Mouse (Mus musculus) heart, embryonic 10.5 days (tissue): Measurements from ENCODE around the gene Uvssa. TPM values are rescaled to one million over a fixed set of nuclear protein-coding genes. Genes with fewer than 3 reads are reported as not detected.

Experiments used
- DNase-seq: peaks from one replicate; pipeline ENCODE4 v3.0.0-alpha.2; 2017; ENCODE audit warnings: low spot score
- H3K27ac ChIP-seq: fragments of 300-500 bp; sonication (generic); 2 replicates; pipeline ENCODE4 v1.5.1; 2016; ENCODE audit warnings: mild to moderate bottlenecking
- H3K27me3 ChIP-seq: fragments of 300-500 bp; sonication (generic); 2 replicates; pipeline ENCODE4 v1.6.1; 2016; ENCODE audit warnings: mild to moderate bottlenecking; ENCODE audit not compliant: poor library complexity, insufficient read depth, severe bottlenecking
- H3K36me3 ChIP-seq: fragments of 300-500 bp; sonication (generic); 2 replicates; pipeline ENCODE4 v1.6.1; 2016; ENCODE audit warnings: mild to moderate bottlenecking, moderate library complexity
- H3K4me1 ChIP-seq: fragments of 300-500 bp; sonication (generic); 2 replicates; pipeline ENCODE4 v1.6.1; 2016; ENCODE audit warnings: mild to moderate bottlenecking
- H3K4me3 ChIP-seq: fragments of 300-500 bp; sonication (generic); 2 replicates; pipeline ENCODE4 v1.5.1; 2016; ENCODE audit warnings: mild to moderate bottlenecking, moderate library complexity
- H3K9me3 ChIP-seq: fragments of 300-500 bp; sonication (generic); 2 replicates; pipeline ENCODE4 v1.6.1; 2016; ENCODE audit warnings: mild to moderate bottlenecking, moderate library complexity
- WGBS: fragments of 180-500 bp; shearing (Covaris S2); methylation state at CpG from one replicate; pipeline ENCODE4 v1.1.7; 2016; 5-methylcytosine and 5-hydroxymethylcytosine counted together
- polyA plus RNA-seq: library from polyadenylated mRNA; unstranded; fragments of >200 nt; fragmentation: Nextera tagmentation; extraction: Ambion mirVana; gene quantifications from 2 replicates; pipeline ENCODE4 v1.2.1, GENCODE M21; 2016

Uvssa gene
- polyA plus RNA-seq, 1 experiment from 2014 or later = 5.1 TPM

DNA sequence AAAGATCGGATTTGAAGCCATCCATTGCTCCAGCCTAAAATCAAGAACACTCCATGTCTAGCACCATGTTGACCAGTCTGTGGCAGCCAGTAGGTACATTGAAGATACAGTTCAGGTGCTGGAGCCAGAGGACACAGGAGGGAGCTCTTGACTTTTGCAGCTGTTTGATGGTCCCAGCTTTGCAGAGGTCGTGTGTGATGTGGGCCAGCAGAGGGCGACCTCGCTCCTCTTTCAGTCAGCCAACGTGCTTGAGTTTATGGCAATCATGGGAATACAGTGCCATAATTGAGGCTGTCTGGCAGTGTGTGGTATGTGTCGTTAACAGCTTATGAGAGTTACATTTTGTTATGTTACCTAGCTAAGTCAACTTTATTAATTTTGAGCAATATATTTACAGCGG is 15.5 kb downstream of the Uvssa start:
- Histone ChIP-seq H3K36me3 (peaks cover 5% of the 10 kb centered on the region; the same call in 1 of the 2 replicates), H3K4me3 (no peak overlapping the region), H3K27me3 (no peaks in the 10 kb centered on the region; the same call in 1 of the 2 replicates), H3K9me3 (no peaks in the 10 kb centered on the region), H3K27ac (no peak overlapping the region), H3K4me1 (no peaks in the 10 kb centered on the region)
- DNase-seq = peak; percentile 89
- 17% methylated on average over 7 of the region's 7 CpGs for WGBS

DNA sequence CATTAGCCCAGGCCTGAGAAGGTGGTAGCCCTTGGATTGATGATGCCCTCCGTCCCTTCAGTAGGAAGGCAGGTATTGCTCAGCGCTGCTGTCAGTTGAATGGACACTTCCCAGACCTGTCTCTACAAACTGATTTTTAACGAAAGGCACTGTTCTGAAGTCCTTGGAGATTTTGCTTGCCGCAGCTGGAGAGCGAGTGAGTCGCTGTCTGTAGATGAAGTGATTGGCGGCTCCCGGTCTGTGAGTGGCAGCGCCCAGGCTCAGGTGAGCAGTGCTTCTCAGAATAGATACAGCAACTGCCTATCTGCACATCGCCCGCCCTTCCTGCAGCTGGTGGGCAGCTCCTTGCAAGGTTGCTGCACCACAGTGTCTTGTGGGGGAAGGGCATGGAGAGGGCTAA is 17.3 kb downstream of the Uvssa start:
- H3K27ac ChIP-seq = no peak overlapping the region
- no peak overlapping the region for H3K4me3 ChIP-seq
- no peaks in the 10 kb centered on the region for H3K9me3 ChIP-seq
- no peaks in the 10 kb centered on the region for H3K4me1 ChIP-seq
- DNase-seq = no peak
- 82% methylated on average over 11 of the region's 11 CpGs for WGBS
- no peaks in the 10 kb centered on the region; the same call in 1 of the 2 replicates for H3K27me3 ChIP-seq
- no peaks in the 10 kb centered on the region; the same call in 1 of the 2 replicates for H3K36me3 ChIP-seq

DNA sequence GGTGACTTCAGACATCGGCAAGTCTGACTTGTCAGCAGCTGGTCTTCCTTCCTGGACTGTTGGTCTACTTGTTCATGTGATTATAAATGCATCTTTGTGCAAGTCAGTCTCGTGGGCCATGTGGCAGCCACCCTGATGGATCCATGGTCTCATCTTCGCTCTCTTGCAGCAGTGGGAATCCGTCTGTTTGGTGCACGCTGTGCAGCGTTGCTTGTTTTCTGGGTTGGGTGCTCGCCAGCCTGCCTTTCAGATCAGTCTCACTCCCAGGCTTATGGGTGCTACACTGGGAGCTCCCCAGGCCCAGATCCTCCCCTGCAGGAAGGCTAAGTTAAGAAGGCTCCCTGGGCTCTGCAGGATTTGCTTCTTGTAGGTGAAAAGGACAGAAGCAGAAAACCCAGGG is 18.5 kb downstream of the Uvssa start:
- Histone ChIP-seq H3K36me3 (no peaks in the 10 kb centered on the region; the same call in 1 of the 2 replicates), H3K27me3 (no peaks in the 10 kb centered on the region; the same call in 1 of the 2 replicates), H3K27ac (no peak overlapping the region), H3K4me3 (no peak overlapping the region), H3K9me3 (no peaks in the 10 kb centered on the region), H3K4me1 (0 out of 2 replicates have a peak, but pooled peaks cover 4% of the 10 kb centered on the region)
- WGBS = 80% methylated on average over 7 of the region's 7 CpGs
- DNase-seq = no peak

DNA sequence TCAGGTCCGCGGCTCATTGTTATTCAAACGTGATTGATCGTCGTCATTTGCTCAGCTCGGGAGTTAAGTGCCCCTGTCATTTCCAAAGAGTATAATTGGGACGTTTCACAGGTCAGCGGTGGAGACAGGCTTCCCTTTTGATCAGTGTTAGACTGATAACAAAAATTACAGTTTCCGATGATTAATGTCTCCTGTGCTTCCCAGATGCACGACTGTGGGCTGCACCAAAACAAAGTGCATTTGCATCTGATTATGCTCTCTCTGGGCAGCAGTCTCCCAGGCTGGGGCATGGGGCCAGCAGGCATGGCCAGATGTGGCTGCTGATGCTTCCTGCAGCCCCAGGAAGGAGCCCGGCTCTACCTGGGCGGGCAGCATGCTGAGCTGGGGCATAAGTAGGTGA is 22.5 kb downstream of the Uvssa start:
- no peak for DNase-seq
- Histone ChIP-seq H3K27ac (no peak overlapping the region), H3K4me3 (no peak overlapping the region), H3K4me1 (0 out of 2 replicates have a peak, but pooled peaks cover 4% of the 10 kb centered on the region), H3K9me3 (no peaks in the 10 kb centered on the region), H3K36me3 (no peaks in the 10 kb centered on the region), H3K27me3 (no peaks in the 10 kb centered on the region; the same call in 1 of the 2 replicates)
- 54% methylated on average over 12 of the region's 12 CpGs for WGBS

DNA sequence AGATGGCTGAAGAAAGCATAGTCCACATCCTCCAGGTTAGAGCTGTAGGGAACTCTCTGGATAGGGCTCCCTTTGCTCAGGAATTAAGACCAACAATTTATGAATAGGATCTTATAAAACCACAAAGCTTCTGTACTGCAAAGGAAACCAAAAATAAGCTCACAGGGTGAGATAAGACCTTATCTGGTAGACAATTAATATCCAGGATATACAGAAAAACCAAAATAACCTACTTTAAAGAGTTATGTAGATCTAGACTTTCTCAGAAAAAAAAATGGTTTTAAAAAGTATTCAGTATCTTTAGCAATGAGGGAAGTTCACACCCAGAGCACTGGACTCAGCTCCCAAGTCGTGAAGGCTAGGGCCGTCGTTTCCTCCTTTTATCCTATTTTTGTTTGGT is 42.0 kb downstream of the Uvssa start:
- Histone ChIP-seq H3K36me3 (peaks cover 2% of the 10 kb centered on the region; the same call in 1 of the 2 replicates), H3K9me3 (no peaks in the 10 kb centered on the region), H3K4me1 (no peaks in the 10 kb centered on the region), H3K27me3 (peaks cover 10% of the 10 kb centered on the region), H3K4me3 (no peak overlapping the region), H3K27ac (no peak overlapping the region)
- WGBS = 69% methylated on average over 3 of the region's 3 CpGs
- DNase-seq = no peak

DNA sequence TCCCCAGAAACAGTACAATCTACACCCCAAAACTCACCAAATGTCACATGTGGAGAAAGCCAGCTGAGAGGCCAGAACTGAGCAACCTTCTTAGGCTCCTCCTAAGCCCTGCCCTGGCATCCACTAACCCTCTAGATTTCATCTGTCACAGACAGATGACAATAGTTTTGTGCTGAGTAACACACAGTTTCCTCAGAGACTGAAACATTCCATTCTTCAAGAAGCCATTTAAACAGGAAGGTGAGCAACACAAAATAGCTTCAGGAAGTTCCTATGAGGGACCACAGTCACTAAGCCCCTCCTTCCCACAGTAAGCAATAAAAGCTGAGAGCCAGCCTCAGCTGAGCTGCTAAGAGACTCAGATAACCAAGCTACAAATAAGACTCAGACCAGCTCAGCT is 49.1 kb downstream of the Uvssa start:
- Histone ChIP-seq H3K4me3 (no peak overlapping the region), H3K9me3 (no peaks in the 10 kb centered on the region), H3K27me3 (peaks cover 80% of the 10 kb centered on the region), H3K27ac (no peak overlapping the region), H3K36me3 (no peaks in the 10 kb centered on the region), H3K4me1 (peaks cover 31% of the 10 kb centered on the region)
- no peak for DNase-seq

DNA sequence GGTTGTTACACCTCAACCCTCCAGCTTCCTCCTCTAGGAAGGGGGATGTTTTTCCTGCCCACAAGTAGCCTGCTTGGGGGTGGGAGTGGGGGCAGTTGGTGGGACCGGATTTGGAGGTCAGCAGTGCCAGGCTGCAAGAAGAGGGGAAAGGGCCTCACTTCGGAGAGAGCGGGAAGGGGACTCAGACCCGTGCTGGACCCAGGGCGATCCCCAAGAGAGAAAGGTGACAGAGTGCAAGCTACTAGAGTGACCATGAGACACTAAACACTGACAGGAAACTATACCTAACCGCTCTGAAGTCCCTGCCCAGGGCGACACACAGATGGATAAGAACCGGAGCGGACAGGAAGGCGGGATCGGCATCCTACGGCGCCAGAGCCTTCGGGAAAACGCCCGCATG is 51.8 kb downstream of the Uvssa start:
- 5% methylated on average over 16 of the region's 16 CpGs for WGBS
- H3K27ac ChIP-seq = no peak overlapping the region
- peaks cover 99% of the 10 kb centered on the region for H3K27me3 ChIP-seq
- no peaks in the 10 kb centered on the region for H3K9me3 ChIP-seq
- peaks cover 51% of the 10 kb centered on the region for H3K4me1 ChIP-seq
- no peaks in the 10 kb centered on the region for H3K36me3 ChIP-seq
- DNase-seq = no peak
- H3K4me3 ChIP-seq = peak overlapping the region; percentile 58

DNA sequence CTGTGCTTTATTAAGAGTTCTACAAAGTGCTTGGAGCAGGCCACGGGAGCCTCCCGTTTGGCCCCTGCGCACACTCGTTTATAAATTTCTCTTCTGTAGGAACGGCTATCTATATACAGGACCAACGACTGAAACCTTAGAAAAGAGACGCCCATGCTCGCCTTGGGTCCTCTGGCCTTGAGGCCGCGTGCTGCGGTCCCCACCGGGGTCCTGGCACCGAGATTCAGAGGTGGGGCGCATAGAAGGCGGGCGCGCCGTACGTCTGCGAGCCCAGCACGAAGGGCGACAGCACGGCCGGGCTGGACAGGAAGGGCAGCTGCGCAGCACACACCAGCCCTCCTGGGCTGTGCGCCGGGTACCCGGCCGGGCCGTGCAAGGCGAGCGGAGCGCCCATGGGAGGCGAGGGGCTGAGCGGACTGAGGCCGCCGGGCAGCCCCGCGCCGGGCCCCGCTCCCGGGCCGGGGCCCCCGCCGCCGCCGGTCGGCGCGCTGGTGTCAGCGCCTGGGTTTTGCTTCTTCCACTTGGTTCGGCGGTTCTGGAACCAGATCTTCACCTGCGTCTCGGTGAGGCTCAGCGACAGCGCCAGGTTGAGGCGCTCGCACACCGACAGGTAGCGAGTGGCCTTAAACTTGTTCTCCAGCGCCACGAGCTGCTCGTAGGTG is 52.3 kb downstream of the Uvssa start:
- Histone ChIP-seq H3K4me1 (peaks cover 51% of the 10 kb centered on the region), H3K9me3 (no peaks in the 10 kb centered on the region), H3K27ac (no peak overlapping the region), H3K4me3 (peak overlapping the region; percentile 58), H3K36me3 (no peaks in the 10 kb centered on the region), H3K27me3 (peaks cover 99% of the 10 kb centered on the region)
- DNase-seq = no peak
- 2% methylated on average over 64 of the region's 64 CpGs for WGBS

DNA sequence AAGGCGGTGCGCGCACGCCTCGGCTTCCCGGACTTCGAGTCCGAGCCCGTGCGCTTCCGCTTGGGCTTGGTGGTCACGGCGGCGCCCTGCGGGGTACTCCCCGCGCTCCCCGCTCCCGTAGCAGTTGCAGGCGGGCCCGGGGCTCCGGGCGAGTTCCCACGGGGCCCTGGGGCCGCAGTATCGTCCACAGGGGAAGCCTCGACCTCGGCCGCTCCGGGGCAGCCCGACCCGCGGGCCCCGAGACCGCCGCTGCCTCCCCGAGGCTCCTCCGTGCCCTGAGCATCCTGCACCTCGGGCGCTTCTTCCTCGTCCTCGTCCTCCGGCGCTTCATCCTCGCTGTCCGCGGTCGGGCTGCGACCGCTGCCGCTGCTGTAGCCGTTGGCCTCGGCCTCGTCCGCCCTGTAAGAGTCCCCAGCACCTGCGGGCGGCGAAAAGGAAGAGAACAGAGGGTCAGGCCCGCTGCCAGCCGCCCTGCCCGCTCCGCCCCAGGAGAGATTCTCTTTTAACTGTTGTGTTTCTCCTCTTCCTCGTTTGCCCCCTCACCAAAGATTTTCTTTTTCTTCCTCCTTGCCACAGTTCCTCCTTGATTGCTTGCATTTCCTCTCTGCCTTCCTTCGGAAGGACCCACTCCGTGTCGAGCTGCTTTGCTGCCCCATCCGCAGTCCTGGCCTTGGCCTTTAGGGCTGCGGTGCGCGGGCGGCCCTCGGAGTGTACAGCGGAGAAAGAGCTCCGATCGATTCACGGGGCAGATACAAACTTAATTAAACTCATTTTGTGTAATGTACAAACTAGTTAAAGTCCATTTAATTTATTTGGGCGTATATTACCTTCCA is 53.0 kb downstream of the Uvssa start:
- Histone ChIP-seq H3K36me3 (no peaks in the 10 kb centered on the region), H3K4me3 (peak overlapping the region; percentile 58), H3K27ac (no peak overlapping the region), H3K4me1 (peaks cover 50% of the 10 kb centered on the region), H3K9me3 (no peaks in the 10 kb centered on the region), H3K27me3 (peaks cover 99% of the 10 kb centered on the region)
- WGBS = under 1% methylated on average over 77 of the region's 77 CpGs
- DNase-seq = no peak

DNA sequence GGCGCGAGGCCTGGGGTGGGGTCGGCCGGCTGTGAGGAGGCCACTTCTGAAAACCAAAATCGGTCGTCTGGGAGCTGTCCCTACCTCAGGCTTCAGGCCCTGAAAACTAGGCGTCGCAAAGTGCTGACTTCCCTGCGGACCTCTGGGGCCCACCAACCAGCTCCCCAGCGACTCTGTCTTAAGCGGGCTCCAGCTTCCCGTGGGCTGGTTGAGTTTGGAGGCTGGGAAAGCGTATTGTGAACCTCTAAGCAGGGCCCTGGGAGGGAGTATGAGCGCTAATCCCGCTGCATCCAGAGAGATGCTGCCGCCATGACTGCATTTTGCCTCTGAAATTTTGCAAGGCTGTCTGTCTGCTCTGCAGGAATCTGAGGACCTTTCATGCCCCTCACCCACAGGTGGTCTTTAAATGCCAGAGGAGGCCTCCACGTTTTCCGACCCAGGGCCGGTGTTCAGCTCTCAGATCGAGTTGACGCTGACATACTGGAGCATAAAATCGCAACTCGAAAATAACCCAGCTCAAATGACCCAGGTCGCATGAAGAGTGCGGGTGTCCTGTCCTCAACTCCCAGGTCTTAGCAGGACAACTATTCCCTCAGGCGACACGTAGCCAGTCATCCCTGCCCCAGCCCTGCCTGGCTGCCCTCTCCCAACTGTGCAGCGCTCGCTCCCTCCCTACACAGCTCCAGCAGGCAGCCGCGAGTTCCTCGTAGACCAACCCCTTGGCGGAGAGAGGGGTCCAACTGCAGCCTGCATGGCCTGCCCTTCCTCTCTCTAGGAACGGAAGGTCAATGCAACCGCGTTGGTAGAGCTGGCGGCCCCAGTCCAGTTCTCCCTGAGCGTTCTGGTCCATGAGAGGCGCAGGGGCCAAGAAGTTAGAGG is 53.9 kb downstream of the Uvssa start:
- Histone ChIP-seq H3K27ac (no peak overlapping the region), H3K36me3 (no peaks in the 10 kb centered on the region), H3K4me1 (peaks cover 45% of the 10 kb centered on the region), H3K9me3 (no peaks in the 10 kb centered on the region), H3K4me3 (peak overlapping the region; percentile 58), H3K27me3 (peaks cover 100% of the 10 kb centered on the region)
- DNase-seq = no peak
- 1% methylated on average over 39 of the region's 39 CpGs for WGBS

DNA sequence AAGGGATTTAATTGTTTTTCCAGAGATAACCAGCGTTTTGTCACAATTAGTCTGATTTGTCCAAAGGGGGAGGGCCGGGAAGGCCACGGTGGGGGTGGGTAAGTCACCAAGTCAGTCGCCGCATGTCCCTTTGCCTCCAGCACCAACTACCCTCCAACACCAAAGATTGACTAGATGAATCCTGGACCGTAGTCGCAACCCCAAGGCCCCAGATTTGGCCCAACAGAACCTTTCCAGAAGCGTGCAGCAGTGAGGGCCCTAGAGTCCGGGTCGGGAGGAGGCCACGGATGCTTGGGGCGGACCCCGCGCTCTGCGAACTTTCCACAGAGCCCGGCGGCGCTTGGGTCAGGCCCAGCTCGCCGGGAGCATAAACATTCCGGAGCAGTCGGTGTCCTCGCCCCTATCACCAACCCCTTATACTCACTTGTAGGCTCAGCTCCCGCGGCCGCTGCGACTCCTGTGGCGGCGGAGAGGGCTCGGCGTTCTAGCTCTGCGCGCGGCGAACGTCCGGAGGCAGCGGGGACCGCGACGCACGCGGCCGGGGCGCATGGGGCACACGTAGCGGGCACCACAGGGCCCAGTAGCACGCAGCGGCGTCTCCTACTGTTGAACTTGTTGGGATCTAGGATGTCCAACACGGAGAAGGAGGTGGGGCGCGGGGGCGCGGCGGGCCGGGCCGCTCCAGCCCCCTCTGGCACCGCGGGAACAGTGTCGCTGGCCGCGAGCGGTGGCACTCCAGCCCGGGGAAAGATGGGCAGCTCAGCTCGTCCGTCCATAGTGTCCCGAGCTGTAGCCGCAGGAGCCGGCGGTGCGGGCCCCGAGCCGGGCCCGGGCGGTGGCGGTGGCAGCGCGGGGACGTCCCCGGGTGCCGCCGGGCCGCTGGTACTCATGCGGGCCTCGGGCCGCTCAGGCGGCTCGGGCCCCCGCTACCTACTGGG is 55.1 kb downstream of the Uvssa start, which contains the start of gene Nkx1-1:
Nkx1-1 (minus strand) TSS at position 776 of the 938 bp plus-strand sequence.
- WGBS = under 1% methylated on average over 85 of the region's 90 CpGs
- H3K27ac ChIP-seq = no peak within 1 kb of the TSS
- H3K4me1 ChIP-seq = peaks cover 50% of the 10 kb centered on the region
- no peaks in the 10 kb centered on the region for H3K9me3 ChIP-seq
- peaks cover 100% of the 10 kb centered on the region for H3K27me3 ChIP-seq
- H3K4me3 ChIP-seq = peak within 1 kb of the TSS; percentile 49
- no peaks in the 10 kb centered on the region for H3K36me3 ChIP-seq
- no peak for DNase-seq
